Mouse (Mus musculus) megakaryocyte, embryonic 14.5 days (primary cell): Measurements from ENCODE around the gene Eya2.

Experiments used
- FLI1 ChIP-seq: IDR thresholded peaks from 2 replicates; pipeline ENCODE4 v1.6.1; 2012; ENCODE audit warnings: low read length, inconsistent platforms, mixed read lengths
- GATA1 ChIP-seq: IDR thresholded peaks from 3 replicates; pipeline ENCODE4 v1.6.1; 2012; ENCODE audit warnings: mixed read lengths, low read length, inconsistent platforms, borderline replicate concordance

DNA sequence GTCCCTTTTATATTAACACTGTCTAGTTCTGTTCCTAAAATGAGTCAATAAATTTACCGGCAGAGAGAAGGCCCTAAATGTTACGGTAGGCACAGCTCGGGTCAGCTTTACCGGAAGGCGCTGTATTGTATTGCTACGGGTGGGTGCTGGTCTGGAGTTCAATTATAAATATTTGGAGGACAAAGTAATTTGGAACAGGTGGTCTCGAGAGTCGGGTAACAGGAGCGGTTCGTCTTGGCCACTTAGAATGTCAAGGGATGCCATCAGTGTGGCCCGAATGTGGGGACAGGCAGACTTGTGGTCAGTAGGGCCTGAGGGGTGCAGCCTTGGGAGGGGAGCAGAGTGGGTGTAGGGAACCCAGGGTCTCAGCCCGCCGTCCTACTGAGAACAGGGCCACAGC lies 4.7 kb downstream of the Eya2 start:
- TF ChIP-seq GATA1: no peak
- TF ChIP-seq FLI1: no peak
